Mouse (Mus musculus) myocyte (in vitro differentiated cells): Measurements from ENCODE around the gene Rpl23.

ENCODE experiments used
- CEBPB ChIP-seq: IDR thresholded peaks from 2 replicates; pipeline ENCODE4 v1.6.1; 2011; ENCODE audit warnings: mild to moderate bottlenecking, moderate library complexity; ENCODE audit not compliant: poor library complexity, insufficient read depth, severe bottlenecking
- E2F4 ChIP-seq: IDR thresholded peaks from one replicate; pipeline ENCODE4 v1.6.1; 2011; ENCODE audit warnings: mild to moderate bottlenecking, control low read depth, moderate library complexity; ENCODE audit not compliant: insufficient read depth
- MAX ChIP-seq: IDR thresholded peaks from one replicate; pipeline ENCODE4 v1.6.1; 2011; ENCODE audit warnings: low read depth, mild to moderate bottlenecking, control low read depth
- MYOG ChIP-seq, 3 experiments: IDR thresholded peaks; one replicate each; pipeline ENCODE4 v1.6.1; 2011; ENCODE audit warnings: control low read depth in 2 of 3, low read depth in 2 of 3, mild to moderate bottlenecking in 2 of 3; ENCODE audit not compliant: insufficient read length in 2 of 3, control insufficient read depth in 1 of 3, insufficient read depth in 1 of 3
- POLR2A ChIP-seq: IDR thresholded peaks from one replicate; pipeline ENCODE4 v1.6.1; 2011; ENCODE audit warnings: low read depth, mild to moderate bottlenecking, control low read depth, moderate library complexity; ENCODE audit not compliant: insufficient read length
- POLR2AphosphoS2 ChIP-seq: IDR thresholded peaks from one replicate; pipeline ENCODE4 v1.6.1; 2011; ENCODE audit warnings: low read depth, control low read depth; ENCODE audit not compliant: insufficient read length
- REST ChIP-seq: IDR thresholded peaks from one replicate; pipeline ENCODE4 v1.6.1; 2011; ENCODE audit warnings: mild to moderate bottlenecking, control low read depth, moderate library complexity; ENCODE audit not compliant: insufficient read depth, insufficient read length
- SRF ChIP-seq: IDR thresholded peaks from one replicate; pipeline ENCODE4 v1.6.1; 2011; ENCODE audit warnings: low read depth; ENCODE audit not compliant: control insufficient read depth, insufficient read length
- TCF12 ChIP-seq: IDR thresholded peaks from one replicate; pipeline ENCODE4 v1.6.1; 2011; ENCODE audit warnings: mild to moderate bottlenecking, control low read depth; ENCODE audit not compliant: poor library complexity, insufficient read depth, severe bottlenecking
- TCF3 ChIP-seq: IDR thresholded peaks from one replicate; pipeline ENCODE4 v1.6.1; 2011; ENCODE audit warnings: low read depth, control low read depth; ENCODE audit not compliant: insufficient read length
- USF1 ChIP-seq: IDR thresholded peaks from one replicate; pipeline ENCODE4 v1.6.1; 2011; ENCODE audit warnings: low read depth, mild to moderate bottlenecking, control low read depth, moderate library complexity

GRCm38 (mm10) chr11:97806613-97806964 lies 24.4 kb upstream of the Rpl23 start:
- TF ChIP-seq CEBPB: no peak
- TF ChIP-seq USF1: no peak
- TF ChIP-seq E2F4: no peak
- TF ChIP-seq MAX: no peak
- TF ChIP-seq POLR2A: no peak
- TF ChIP-seq POLR2AphosphoS2: no peak
- no peak for TF ChIP-seq TCF3
- no peak for TF ChIP-seq SRF
- no peak for TF ChIP-seq TCF12
- no peak for TF ChIP-seq MYOG (IDR thresholded peaks at IDR 0.05; ENCODE audit: control insufficient read depth in 1 of 3, insufficient read depth in 1 of 3, insufficient read length in 2 of 3, low read depth in 2 of 3)
- no peak for TF ChIP-seq REST
